Mouse (Mus musculus): ENCODE data around the gene Cdc45.

DNA sequence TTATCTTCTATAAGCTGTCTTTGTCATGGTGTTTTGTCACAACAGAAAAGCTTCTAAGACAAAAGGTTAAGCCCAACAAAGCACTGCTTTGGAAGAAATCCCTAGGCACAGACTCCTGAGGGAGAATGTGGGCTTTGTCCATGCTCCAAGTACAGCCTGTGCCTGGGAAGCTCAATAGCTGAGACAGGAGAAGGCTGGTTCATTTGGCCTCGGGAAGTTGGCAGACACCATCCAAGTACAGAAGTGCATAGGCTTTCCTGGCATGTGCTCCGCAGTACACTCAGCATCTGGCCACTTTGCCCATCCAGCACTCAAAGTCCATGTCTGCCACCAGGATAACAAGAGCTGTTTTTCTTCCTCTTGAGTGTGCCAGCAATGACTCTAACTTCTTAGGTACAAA lies 6.0 kb downstream of the Cdc45 start:
- no peak for TF ChIP-seq CTCF (IDR thresholded peaks at IDR 0.05; ENCODE audit: control insufficient read depth, insufficient read depth, insufficient read length)
- no peak for TF ChIP-seq USF1 (IDR thresholded peaks at IDR 0.05; ENCODE audit: low read depth)
- no peak for TF ChIP-seq MYOG (IDR thresholded peaks at IDR 0.05; ENCODE audit: control insufficient read depth, extremely low read depth, insufficient read length)
- no peak for TF ChIP-seq CEBPB (IDR thresholded peaks at IDR 0.05; ENCODE audit: low read depth)
- TF ChIP-seq MAX (IDR thresholded peaks at IDR 0.05), result no peak
- no peak for TF ChIP-seq FOSL1 (IDR thresholded peaks at IDR 0.05; ENCODE audit: insufficient read depth, low read length, poor library complexity, severe bottlenecking)

Data from C2C12 (cell line).